Mouse (Mus musculus) olfactory bulb, adult 2 months (tissue): Measurements from ENCODE around the gene Zfp952.

ENCODE experiments used
- CTCF ChIP-seq: fragments of 200-500 bp; IDR thresholded peaks from 2 replicates; pipeline ENCODE4 v1.5.1; 2012; ENCODE audit warnings: low read depth, mild to moderate bottlenecking, low read length, moderate library complexity; ENCODE audit not compliant: insufficient read depth
- POLR2A ChIP-seq: fragments of 200-500 bp; IDR thresholded peaks from 2 replicates; pipeline ENCODE4 v1.6.1; 2012; ENCODE audit warnings: mild to moderate bottlenecking, low read depth, low read length, moderate library complexity; ENCODE audit not compliant: insufficient read depth

DNA sequence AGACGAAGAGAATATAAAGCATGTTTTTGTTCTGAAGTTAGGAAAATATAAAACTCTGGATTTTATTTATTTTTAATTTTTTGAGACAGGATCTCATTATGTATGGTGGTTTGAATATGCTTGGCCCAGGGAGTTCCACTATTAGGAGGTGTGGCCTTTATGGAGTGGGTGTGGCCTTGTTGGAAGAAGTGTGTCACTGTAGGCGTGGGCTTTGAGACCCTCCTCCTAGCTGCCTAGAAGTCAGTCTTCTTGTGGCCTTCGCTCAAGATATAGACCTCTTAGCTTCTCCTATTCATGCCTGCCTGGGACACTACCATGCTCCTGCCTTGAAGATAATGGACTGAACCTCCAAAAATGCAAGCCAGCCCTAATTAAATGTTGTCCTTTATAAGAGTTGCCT is 42.8 kb upstream of the Zfp952 start:
- no peak for TF ChIP-seq POLR2A
- no peak for TF ChIP-seq CTCF
